Mouse (Mus musculus): ENCODE measurements around the gene Grm3. TPM values are rescaled to one million over a fixed set of nuclear protein-coding genes. Genes with fewer than 3 reads are reported as not detected.

The Grm3 gene
- polyA plus RNA-seq, 2 experiments from 2014 or later: not detected

GRCm38 (mm10) chr5:9622264-9623094, 102.5 kb downstream of the Grm3 start:
- ATAC-seq: no peak

- no peak for ATAC-seq
Measured at GRCm38 (mm10) chr5:9621417-9622067, 103.4 kb downstream of the Grm3 start.

- ATAC-seq: no peak
Measured at GRCm38 (mm10) chr5:9579021-9579420, 145.9 kb downstream of the Grm3 start.

- no peak for ATAC-seq
Measured at GRCm38 (mm10) chr5:9578571-9578970, 146.4 kb downstream of the Grm3 start.

- ATAC-seq: no peak
Measured at GRCm38 (mm10) chr5:9570946-9571345, 154.0 kb downstream of the Grm3 start.

GRCm38 (mm10) chr5:9557706-9558105, 167.3 kb downstream of the Grm3 start:
- ATAC-seq: no peak

GRCm38 (mm10) chr5:9540822-9541557, 184.0 kb downstream of the Grm3 start:
- ATAC-seq: no peak

- ATAC-seq: no peak
Measured at GRCm38 (mm10) chr5:9525507-9525906, 199.5 kb downstream of the Grm3 start.

- no peak for ATAC-seq
Measured at GRCm38 (mm10) chr5:9511027-9511426, 213.9 kb downstream of the Grm3 start.

- ATAC-seq: no peak
Measured at GRCm38 (mm10) chr5:9497235-9497634, 227.7 kb downstream of the Grm3 start.

- no peak for ATAC-seq
Measured at GRCm38 (mm10) chr5:9495456-9495855, 229.5 kb downstream of the Grm3 start.

GRCm38 (mm10) chr5:9477587-9477986, 247.4 kb downstream of the Grm3 start:
- no peak for ATAC-seq

- ATAC-seq: no peak
Measured at GRCm38 (mm10) chr5:9453298-9453697, 271.7 kb downstream of the Grm3 start.

- ATAC-seq: no peak
Measured at GRCm38 (mm10) chr5:9449570-9449969, 275.4 kb downstream of the Grm3 start.

- no peak for ATAC-seq
Measured at GRCm38 (mm10) chr5:9448931-9449330, 276.0 kb downstream of the Grm3 start.

- ATAC-seq: no peak
Measured at GRCm38 (mm10) chr5:9446146-9446545, 278.8 kb downstream of the Grm3 start.

Data from CD4-positive, CD25-positive, alpha-beta regulatory T cell, adult 4 months (primary cell).